Mouse (Mus musculus) embryonic fibroblast, embryonic 13.5 days (primary cell): ENCODE data around the gene Lin28b. TPM values are rescaled to one million over a fixed set of nuclear protein-coding genes. Genes with fewer than 3 reads are reported as not detected.

Experiments
- H3K27ac ChIP-seq: 2 replicates; pipeline ENCODE4 v1.5.1; 2012; ENCODE audit warnings: low read length, control low read depth, inconsistent platforms; ENCODE audit not compliant: insufficient read depth
- H3K4me1 ChIP-seq: 2 replicates; pipeline ENCODE4 v1.6.1; 2011; ENCODE audit warnings: low read length; ENCODE audit not compliant: control insufficient read depth, insufficient read depth
- H3K4me3 ChIP-seq: 2 replicates; pipeline ENCODE4 v1.5.1; 2011; ENCODE audit warnings: mild to moderate bottlenecking, control low read depth, low read length; ENCODE audit not compliant: insufficient read depth
- CTCF ChIP-seq: IDR thresholded peaks from 2 replicates; pipeline ENCODE4 v1.5.1; 2011; ENCODE audit warnings: mild to moderate bottlenecking, control low read depth, low read length, moderate library complexity, borderline replicate concordance; ENCODE audit not compliant: insufficient read depth
- POLR2A ChIP-seq: IDR thresholded peaks from 2 replicates; pipeline ENCODE4 v1.6.1; 2011; ENCODE audit warnings: low read depth, mild to moderate bottlenecking, control low read depth, low read length, moderate library complexity
- polyA plus RNA-seq: library from polyadenylated mRNA; stranded (reverse); fragments of >200 nt; gene quantifications from 2 replicates; pipeline ENCODE4 v1.2.4, GENCODE M21; 2011; ENCODE audit warnings: low read depth; ENCODE audit not compliant: missing spikeins, insufficient read length

Gene Lin28b
- polyA plus RNA-seq, 1 experiment: 0.09 TPM

GRCm38 (mm10) chr10:45412144-45412543, 74.1 kb downstream of the Lin28b start:
- no peak for TF ChIP-seq CTCF
- TF ChIP-seq POLR2A: no peak
- H3K4me3 ChIP-seq: no peak overlapping the region
- no peak overlapping the region for H3K27ac ChIP-seq
- no peaks in the 10 kb centered on the region for H3K4me1 ChIP-seq

- no peak for TF ChIP-seq CTCF
- TF ChIP-seq POLR2A: no peak
- no peaks in the 10 kb centered on the region for H3K4me1 ChIP-seq
- H3K4me3 ChIP-seq: no peak overlapping the region
- H3K27ac ChIP-seq: no peak overlapping the region
These were observed 74.5 kb downstream of the Lin28b start for GRCm38 (mm10) chr10:45411741-45412140.

GRCm38 (mm10) chr10:45410624-45411341, 75.4 kb downstream of the Lin28b start:
- no peak overlapping the region for H3K4me3 ChIP-seq
- H3K27ac ChIP-seq: no peak overlapping the region
- TF ChIP-seq CTCF (no peak), POLR2A (no peak)
- no peaks in the 10 kb centered on the region for H3K4me1 ChIP-seq

- Histone ChIP-seq H3K27ac (no peak overlapping the region), H3K4me3 (no peak overlapping the region), H3K4me1 (no peaks in the 10 kb centered on the region; the same call in 1 of the 2 replicates)
- no peak for TF ChIP-seq CTCF
- no peak for TF ChIP-seq POLR2A
These were observed 86.4 kb downstream of the Lin28b start for GRCm38 (mm10) chr10:45399702-45400243.

GRCm38 (mm10) chr10:45398211-45398610, 88.0 kb downstream of the Lin28b start:
- no peak overlapping the region for H3K4me3 ChIP-seq
- H3K4me1 ChIP-seq: no peaks in the 10 kb centered on the region; the same call in 1 of the 2 replicates
- TF ChIP-seq CTCF (no peak), POLR2A (no peak)
- H3K27ac ChIP-seq: peak overlapping the region; percentile 76

- TF ChIP-seq CTCF: no peak
- TF ChIP-seq POLR2A: no peak
- H3K4me3 ChIP-seq: no peak overlapping the region
- H3K27ac ChIP-seq: no peak overlapping the region
- no peaks in the 10 kb centered on the region for H3K4me1 ChIP-seq
These were observed 103.6 kb downstream of the Lin28b start for GRCm38 (mm10) chr10:45382637-45382958.

- no peaks in the 10 kb centered on the region for H3K4me1 ChIP-seq
- TF ChIP-seq POLR2A (no peak), CTCF (no peak)
- no peak overlapping the region for H3K27ac ChIP-seq
- no peak overlapping the region for H3K4me3 ChIP-seq
These were observed 104.1 kb downstream of the Lin28b start for GRCm38 (mm10) chr10:45381937-45382636.

- H3K4me3 ChIP-seq: no peak overlapping the region
- no peak overlapping the region for H3K27ac ChIP-seq
- TF ChIP-seq CTCF: no peak
- H3K4me1 ChIP-seq: no peaks in the 10 kb centered on the region
These were observed 107.9 kb downstream of the Lin28b start for GRCm38 (mm10) chr10:45378269-45378668.

GRCm38 (mm10) chr10:45372994-45373692, 113.1 kb downstream of the Lin28b start:
- Histone ChIP-seq H3K4me3 (no peak overlapping the region), H3K27ac (no peak overlapping the region), H3K4me1 (no peaks in the 10 kb centered on the region)
- TF ChIP-seq POLR2A (no peak), CTCF (peak; percentile 68; the same call in 1 of the 2 replicates)
